Mouse (Mus musculus): ENCODE data around the gene Ptgdr2.

Gene Ptgdr2

GRCm38 (mm10) chr19:10926666-10927065 is 10.3 kb upstream of the Ptgdr2 start:
- no peak for DNase-seq (ENCODE audit: inconsistent age in 2 of 2, low spot score in 1 of 2)

DNA sequence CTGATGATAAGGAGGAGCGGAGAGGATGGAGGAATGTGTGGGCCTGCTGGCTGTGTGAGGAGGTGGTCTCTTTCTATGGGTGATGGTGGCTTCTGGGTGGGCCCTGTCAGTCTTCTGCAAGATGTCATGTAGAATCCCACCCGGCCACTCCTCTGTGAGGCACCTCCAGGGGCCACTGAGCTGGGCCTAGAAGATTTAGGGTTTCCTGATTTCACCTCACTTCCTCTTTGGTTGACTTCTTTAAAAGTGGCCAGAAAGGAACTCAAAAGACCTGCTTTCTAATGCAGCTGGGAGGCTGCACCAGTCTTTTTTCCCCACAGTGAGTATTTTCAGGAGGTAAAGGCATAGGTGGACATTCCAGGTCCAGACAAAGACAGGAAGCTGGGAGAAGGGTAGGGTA is 6.3 kb upstream of the Ptgdr2 start:
- no peak for DNase-seq (ENCODE audit: inconsistent age in 2 of 2, low spot score in 1 of 2)

DNA sequence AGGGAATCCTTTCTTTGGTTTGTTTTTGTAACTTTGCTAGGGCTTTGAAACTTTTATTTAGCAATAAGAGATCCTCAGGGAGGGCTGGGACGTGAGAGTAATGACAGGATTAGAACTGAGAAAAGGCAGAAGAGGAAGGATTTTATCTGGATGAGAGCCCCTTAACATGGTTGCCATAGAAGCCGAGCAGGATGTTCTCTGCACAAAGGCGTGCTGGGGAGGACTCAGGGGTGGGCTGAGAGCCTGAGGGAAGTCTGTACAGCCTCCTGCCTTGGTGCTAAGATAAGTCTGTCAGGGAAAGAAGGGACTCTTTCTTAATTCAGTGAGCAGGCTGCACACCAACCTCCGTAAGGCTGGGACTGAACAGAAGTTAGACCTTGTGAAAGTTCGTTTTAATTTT is 1.9 kb upstream of the Ptgdr2 start:
- DNase-seq (ENCODE audit: inconsistent age in 2 of 2, low spot score in 1 of 2) = no peak

- DNase-seq (ENCODE audit: inconsistent age in 2 of 2, low spot score in 1 of 2) = no peak
Observed at GRCm38 (mm10) chr19:10936077-10936476, 883 bp upstream of the Ptgdr2 start.

- DNase-seq (ENCODE audit: inconsistent age in 2 of 2, low spot score in 1 of 2) = no peak
Observed at GRCm38 (mm10) chr19:10938771-10939170, 1.8 kb downstream of the Ptgdr2 start.

DNA sequence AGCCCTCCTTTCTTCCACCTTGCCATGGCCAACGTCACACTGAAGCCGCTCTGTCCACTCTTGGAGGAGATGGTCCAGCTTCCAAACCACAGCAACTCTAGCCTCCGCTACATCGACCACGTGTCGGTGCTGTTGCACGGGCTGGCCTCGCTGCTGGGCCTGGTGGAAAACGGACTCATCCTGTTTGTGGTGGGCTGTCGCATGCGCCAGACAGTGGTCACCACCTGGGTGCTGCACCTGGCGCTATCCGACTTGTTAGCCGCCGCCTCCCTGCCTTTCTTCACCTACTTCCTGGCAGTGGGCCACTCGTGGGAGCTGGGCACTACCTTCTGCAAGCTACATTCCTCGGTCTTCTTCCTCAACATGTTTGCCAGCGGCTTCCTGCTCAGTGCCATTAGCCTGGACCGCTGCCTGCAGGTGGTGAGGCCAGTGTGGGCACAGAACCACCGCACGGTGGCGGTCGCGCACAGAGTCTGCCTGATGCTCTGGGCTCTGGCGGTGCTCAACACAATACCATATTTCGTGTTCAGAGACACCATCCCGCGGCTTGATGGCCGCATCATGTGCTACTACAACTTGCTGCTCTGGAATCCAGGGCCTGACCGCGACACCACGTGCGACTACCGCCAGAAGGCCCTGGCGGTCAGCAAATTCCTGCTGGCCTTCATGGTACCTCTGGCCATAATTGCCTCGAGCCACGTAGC is 3.3 kb downstream of the Ptgdr2 start:
- DNase-seq (ENCODE audit: inconsistent age in 2 of 2, low spot score in 1 of 2) = peak; percentile 75 to 89

- DNase-seq (ENCODE audit: inconsistent age in 2 of 2, low spot score in 1 of 2) = peak in 1 of 2 experiments; percentile 36
Observed at GRCm38 (mm10) chr19:10940801-10941457, 4.0 kb downstream of the Ptgdr2 start.

- no peak for DNase-seq (ENCODE audit: inconsistent age in 2 of 2, low spot score in 1 of 2)
Observed at GRCm38 (mm10) chr19:10943955-10944354, 7.0 kb downstream of the Ptgdr2 start.

DNA sequence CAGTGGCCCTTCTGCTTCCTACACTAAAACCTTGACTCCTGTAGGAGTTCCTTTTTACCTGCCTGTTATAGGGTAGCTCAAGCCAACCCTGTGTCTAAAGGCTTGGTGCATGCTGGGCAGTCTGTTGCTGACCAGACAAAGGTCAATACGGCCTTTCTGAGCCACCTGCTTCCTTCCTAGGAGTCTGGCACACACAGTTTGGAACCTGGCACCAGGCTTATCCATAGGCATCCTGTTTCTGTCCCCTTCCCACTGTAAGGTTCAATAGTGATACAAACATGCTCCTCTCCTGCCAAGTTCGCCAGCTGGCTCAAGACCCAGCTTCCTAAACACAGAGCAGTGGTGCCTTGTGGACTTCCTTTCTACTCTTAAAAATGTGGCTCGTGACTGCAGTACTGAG is 9.5 kb downstream of the Ptgdr2 start:
- no peak for DNase-seq (ENCODE audit: inconsistent age in 2 of 2, low spot score in 1 of 2)

- DNase-seq (ENCODE audit: inconsistent age in 2 of 2, low spot score in 1 of 2) = no peak
Observed at GRCm38 (mm10) chr19:10947219-10947618, 10.3 kb downstream of the Ptgdr2 start.

GRCm38 (mm10) chr19:10948416-10948815 is 11.5 kb downstream of the Ptgdr2 start:
- peak; percentile 34 to 68 for DNase-seq (ENCODE audit: inconsistent age in 2 of 2, low spot score in 1 of 2)

DNA sequence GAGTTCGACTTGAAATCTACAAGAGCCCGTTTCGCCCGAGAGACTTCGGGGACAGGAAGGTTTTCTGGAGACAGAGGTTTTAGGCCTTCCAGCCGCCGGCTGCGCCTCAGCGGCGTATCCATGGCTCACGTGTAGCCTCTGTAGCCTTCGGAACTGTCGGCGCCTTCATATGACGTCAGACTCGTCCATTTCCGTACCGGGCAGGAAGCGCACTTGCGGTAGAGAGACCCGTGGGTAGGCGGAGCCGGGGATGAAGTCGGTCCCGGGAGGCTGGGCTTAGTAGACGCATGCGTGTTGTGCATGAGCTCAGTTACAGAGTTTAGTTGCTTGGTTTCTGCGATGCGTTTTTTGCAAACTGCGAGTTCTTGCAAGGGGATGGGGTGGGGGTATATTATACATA is 12.2 kb downstream of the Ptgdr2 start, which contains the start of gene Ccdc86:
Gene Ccdc86 (minus strand): TSS at position 155 of the 400 bp plus-strand sequence.
- peak; percentile 96 to 98 for DNase-seq (ENCODE audit: inconsistent age in 2 of 2, low spot score in 1 of 2)

DNA sequence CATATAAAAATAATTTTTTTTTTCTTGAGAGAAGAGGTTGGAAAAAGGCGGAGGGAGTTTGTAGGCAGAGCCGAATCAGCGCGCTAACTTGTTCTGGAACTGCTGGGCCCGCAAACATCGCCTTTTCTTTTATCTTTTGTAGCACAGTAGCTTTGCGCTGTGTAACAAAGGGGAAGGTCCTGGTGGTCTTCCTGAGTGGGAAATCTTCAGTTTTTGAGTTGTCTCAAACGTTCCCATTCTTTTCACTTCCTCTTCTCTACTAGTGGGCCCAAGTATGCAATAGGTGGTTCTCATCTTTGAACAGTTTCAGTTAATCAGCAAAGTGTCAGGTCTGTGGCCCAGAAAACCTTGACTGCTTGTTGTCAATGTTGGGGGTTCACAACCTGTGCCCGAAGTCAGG is 12.6 kb downstream of the Ptgdr2 start:
- peak in 1 of 2 experiments; percentile 7 for DNase-seq (ENCODE audit: inconsistent age in 2 of 2, low spot score in 1 of 2)

GRCm38 (mm10) chr19:10952021-10952939 is 15.3 kb downstream of the Ptgdr2 start:
- peak; percentile 10 to 68 for DNase-seq (ENCODE audit: inconsistent age in 2 of 2, low spot score in 1 of 2)

DNA sequence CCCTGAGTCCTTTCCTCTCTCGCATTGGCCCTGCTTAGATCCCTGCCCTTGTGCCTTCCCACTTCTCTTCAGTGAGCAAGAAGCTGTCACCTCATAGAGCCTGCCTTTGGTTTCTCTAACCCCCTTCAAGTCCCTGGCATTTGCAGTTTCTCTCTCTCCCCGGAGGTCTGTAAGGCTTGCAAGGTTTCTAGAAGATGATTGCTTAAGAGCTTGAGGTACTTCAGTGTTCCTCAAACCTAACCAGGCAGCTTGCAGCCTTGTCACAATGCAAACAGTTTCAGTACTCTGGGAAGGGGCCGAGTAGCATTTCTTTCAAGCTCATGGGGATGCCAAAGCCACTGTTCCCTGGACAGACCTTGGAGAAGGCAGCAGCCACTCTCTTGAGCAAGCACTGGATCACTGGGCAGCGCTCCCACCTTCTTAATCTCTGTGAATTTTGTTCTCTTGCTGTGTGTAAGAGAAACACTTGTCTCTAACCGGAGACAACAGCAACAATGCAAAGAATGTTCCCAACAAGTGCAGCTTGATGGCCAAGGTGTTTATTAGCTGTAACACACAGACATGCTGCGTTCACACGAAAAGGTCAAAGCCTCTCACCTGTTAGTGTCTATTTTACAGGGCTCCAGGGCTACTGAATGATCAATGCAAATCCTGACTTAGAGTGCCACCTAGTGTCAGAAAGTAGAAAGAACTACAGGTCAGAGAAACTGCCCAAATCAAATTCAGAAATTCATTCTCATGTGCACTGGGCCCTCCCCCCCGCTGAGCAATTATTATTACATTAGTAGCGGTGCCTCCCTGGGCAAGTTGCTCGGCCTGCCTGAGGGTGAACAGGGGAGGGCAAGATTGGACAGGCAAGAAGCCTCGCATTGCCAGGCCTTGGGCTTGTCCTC is 22.4 kb downstream of the Ptgdr2 start:
- peak; percentile 28 to 91 for DNase-seq (ENCODE audit: inconsistent age in 2 of 2, low spot score in 1 of 2)

- DNase-seq (ENCODE audit: inconsistent age in 2 of 2, low spot score in 1 of 2) = no peak
Observed at GRCm38 (mm10) chr19:10959978-10960346, 23.0 kb downstream of the Ptgdr2 start.

DNA sequence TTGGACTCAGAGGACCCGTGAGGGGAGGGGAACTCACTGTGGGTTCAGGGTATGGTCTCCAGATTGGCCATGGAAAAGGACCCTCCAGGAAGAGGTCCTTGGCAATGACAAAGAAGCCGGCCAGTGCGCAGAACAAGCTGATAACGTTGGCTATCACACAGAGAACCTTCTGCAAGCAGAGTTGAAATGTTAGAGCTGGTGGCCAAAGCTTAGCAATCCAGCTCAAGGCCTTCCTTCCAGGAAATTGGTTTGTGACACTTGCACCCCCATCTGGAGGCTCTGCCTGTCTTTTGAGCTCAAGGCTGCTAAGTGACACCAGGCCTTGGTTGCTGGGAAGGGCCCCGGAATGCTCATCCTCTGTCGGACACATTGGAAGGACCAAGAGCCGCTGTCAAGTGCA is 28.8 kb downstream of the Ptgdr2 start:
- peak; percentile 64 to 91 for DNase-seq (ENCODE audit: inconsistent age in 2 of 2, low spot score in 1 of 2)

DNA sequence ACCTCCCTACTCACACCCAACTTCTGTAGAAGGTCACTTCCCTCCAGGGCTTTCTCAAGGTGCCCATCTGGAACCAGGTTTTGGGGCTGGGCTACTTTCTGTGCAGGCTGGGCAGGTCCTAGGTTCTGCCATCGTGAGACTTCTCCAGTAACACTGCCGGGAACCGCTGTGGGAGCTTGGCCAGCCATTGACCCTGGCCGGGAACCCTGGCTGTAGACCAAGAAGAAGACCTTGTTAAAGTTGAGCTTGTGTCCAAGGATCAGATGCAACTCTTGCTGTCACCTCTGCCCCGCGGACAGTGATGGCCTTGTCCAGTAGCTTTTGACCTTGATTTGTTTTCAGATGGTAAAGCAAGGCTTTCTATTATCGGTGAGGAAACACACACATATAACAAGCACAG is 31.6 kb downstream of the Ptgdr2 start:
- DNase-seq (ENCODE audit: inconsistent age in 2 of 2, low spot score in 1 of 2) = peak; percentile 87 to 96

DNA sequence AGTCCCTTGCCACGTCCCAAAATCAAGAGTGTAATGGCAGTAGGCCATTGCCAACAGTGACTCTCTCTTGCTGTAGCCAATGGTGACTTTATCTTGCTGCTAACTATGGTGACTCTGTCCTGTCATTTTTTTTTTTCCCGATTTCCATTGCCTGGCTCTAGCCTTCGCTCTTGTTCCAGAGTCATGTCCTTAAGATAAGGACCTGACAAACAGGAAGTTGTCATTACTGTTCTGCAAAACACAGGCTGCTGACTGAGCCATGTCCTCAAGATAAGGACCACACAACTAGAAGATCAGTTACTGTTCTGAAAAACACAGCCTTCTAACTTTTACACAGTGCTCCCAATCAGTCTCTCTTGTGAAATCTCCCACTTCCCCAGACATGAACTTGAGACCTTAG is 33.5 kb downstream of the Ptgdr2 start:
- no peak for DNase-seq (ENCODE audit: inconsistent age in 2 of 2, low spot score in 1 of 2)

DNA sequence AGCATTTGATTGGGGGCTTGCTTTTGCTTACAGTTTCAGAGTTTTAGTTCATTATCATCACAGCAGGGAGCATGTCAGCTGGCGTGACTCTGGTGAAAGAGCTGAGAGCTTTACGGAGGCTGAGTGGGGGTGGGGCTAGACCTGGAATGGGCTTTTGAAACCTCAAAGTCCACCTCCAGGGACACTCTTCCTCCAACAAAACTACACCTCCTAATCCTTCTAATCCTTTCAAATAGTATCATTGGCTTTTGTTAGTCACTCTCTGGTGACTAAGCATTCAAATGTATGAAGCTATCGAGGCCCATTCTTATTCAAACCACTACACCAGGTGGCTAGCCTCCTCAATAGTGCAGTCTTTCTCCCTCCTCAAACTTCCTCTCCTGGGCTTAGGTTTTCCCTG is 35.7 kb downstream of the Ptgdr2 start:
- DNase-seq (ENCODE audit: inconsistent age in 2 of 2, low spot score in 1 of 2) = no peak

DNA sequence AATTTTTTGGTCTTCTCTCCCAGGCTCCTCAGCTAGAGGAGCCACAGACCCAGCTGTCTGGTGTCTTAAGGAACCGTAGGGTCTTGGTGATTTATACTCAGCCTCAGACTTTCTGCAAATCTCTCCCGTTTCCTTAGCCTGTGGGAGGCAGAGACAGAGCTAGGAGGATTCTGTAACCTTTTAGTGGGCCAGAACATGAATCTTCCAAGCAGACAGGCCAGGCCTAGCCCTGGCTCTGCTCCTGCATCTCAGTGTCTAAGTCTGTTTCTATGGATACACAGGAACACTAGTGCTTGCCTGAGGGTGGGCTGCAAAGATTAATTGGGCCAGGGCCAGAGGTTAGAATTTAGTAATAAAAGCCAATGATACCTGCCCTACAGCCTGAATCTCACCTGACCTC is 36.2 kb downstream of the Ptgdr2 start:
- no peak for DNase-seq (ENCODE audit: inconsistent age in 2 of 2, low spot score in 1 of 2)

Data from adrenal gland, adult (tissue).